Mouse (Mus musculus) adrenal gland, postnatal 36 days (tissue): ENCODE measurements at regions not wholly inside any gene's neighbourhood (a gene's known extent, or its start where the extent isn't known, plus 50 kb on each side); places are given as distances from the start of the nearest gene placed in this dataset.
A peak's percentile ranks its signal among the peaks of the same experiment; 100 is the strongest.

Experiments used
- DNase-seq, 2 experiments: peaks; one replicate each; pipeline ENCODE4 v3.0.0; 2021; ENCODE audit warnings: mixed read lengths in 1 of 2

- no peak for DNase-seq
Measured at GRCm38 (mm10) chr19:56653292-56653691, 68.7 kb upstream of the Adrb1 start.

- DNase-seq: no peak
Measured at GRCm38 (mm10) chr19:56655330-56655729, 66.7 kb upstream of the Adrb1 start.

GRCm38 (mm10) chr19:56660566-56661199 lies 61.3 kb upstream of the Adrb1 start:
- no peak for DNase-seq

- DNase-seq: no peak
Measured at GRCm38 (mm10) chr19:56663474-56664227, 58.3 kb upstream of the Adrb1 start.

- DNase-seq: no peak
Measured at GRCm38 (mm10) chr19:56664307-56664775, 57.7 kb upstream of the Adrb1 start.

- DNase-seq: peak in 1 of 2 experiments; percentile 27
Measured at GRCm38 (mm10) chr19:56664944-56665663, 56.9 kb upstream of the Adrb1 start.

- DNase-seq: no peak
Measured at GRCm38 (mm10) chr19:56665972-56666371, 56.0 kb upstream of the Adrb1 start.

GRCm38 (mm10) chr19:56667903-56668302 lies 54.1 kb upstream of the Adrb1 start:
- DNase-seq: no peak

- DNase-seq: no peak
Measured at GRCm38 (mm10) chr19:56668991-56669390, 53.0 kb upstream of the Adrb1 start.

- no peak for DNase-seq
Measured at GRCm38 (mm10) chr19:56669468-56669867, 52.5 kb upstream of the Adrb1 start.
